Comparison of ENCODE assay signal across 8 mouse cellular contexts in the genomic region with DNA sequence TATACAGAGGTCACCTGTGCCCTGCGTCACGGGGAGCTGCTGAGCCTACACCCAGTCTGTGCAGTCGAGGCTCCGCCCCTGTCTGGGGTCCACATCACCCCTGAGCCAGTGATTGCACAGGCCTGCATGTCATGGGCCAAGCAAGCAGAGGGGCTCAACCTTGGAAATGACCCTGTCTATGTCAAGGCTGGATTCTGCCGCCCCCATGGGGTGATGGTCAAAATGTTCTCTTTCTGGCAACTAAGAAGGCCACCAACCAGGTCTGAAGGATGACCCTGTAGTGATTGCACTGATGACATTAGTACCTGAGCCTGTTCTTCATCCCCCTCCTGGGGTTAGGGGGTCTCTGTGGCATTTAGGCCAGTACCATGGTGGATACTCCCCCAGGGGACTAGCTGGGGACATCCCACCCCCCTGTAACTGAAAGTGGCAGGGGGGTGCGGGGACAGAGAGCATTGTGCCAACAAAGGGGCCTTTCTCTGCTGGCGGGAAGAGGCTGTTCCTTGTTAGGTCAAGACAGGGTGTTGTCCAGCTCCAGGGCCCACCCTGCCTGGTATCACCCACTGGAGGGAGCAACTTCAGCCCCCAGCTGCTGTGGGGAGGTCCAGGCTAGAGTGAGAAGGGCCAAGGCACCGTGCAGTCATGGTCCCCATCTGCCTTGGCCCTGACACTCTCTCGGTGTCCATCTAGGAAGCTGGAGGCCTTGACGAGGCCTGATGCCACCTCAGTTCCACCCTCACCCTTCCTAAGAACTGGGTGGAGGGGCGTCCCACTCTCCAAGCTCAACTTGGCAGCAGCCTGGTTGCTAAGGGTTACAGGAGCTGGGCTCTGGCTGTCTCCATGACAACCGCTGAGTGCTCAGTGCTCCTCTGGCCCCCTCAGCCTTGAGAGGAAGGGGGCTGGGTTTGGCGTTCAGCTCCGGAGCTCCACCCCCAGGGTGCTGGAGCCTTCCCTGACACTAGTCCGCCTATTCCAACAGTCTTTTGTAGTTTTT. TPM values are rescaled to one million over a fixed set of nuclear protein-coding genes. Genes with fewer than 3 reads are reported as not detected.
A peak's percentile ranks its signal among the peaks of the same experiment; 100 is the strongest.
DNase-seq lines count a peak whose midpoint lies in the region; ATAC-seq and TF ChIP-seq lines count a peak whose summit lies in the region.

No protein-coding gene starts in this region.

- H3K4me1 ChIP-seq in lung, embryonic 15.5 days = peaks cover 27% of the 10 kb centered on the region
- peaks cover 13% of the 10 kb centered on the region for H3K4me1 ChIP-seq in stomach, embryonic 14.5 days (ENCODE audit: control insufficient read depth, insufficient read depth, low read length)

- H3K36me3 ChIP-seq in lung, embryonic 15.5 days = peaks cover 20% of the 10 kb centered on the region
- H3K36me3 ChIP-seq in stomach, embryonic 14.5 days (ENCODE audit: control insufficient read depth, insufficient read depth, low read length) = peaks cover 16% of the 10 kb centered on the region

- no peak for TF ChIP-seq CTCF in layer of hippocampus, adult 2 months (conservative IDR thresholded peaks at IDR 0.05)

- ATAC-seq in lung, embryonic 15.5 days (ENCODE audit: borderline replicate concordance, extremely low read depth, low FRiP score, low TSS enrichment) = peak; percentile 76
- ATAC-seq in stomach, embryonic 14.5 days (ENCODE audit: insufficient number of reproducible peaks, insufficient read depth, low FRiP score, low read depth) = peak; percentile 51; the same call in 1 of the 2 replicates

- H3K9me3 ChIP-seq in lung, embryonic 15.5 days = no peaks in the 10 kb centered on the region
- H3K9me3 ChIP-seq in stomach, embryonic 14.5 days (ENCODE audit: control insufficient read depth, low read depth, low read length) = no peaks in the 10 kb centered on the region

- no peaks in the 10 kb centered on the region for H3K27me3 ChIP-seq in lung, embryonic 15.5 days
- no peaks in the 10 kb centered on the region for H3K27me3 ChIP-seq in stomach, embryonic 14.5 days (ENCODE audit: control insufficient read depth, insufficient read depth, low read length)

- no peak overlapping the region for H3K27ac ChIP-seq in lung, embryonic 15.5 days
- peak overlapping the region; percentile 99 for H3K27ac ChIP-seq in layer of hippocampus, adult 2 months
- peak overlapping the region; percentile 44; the same call in 1 of the 2 replicates for H3K27ac ChIP-seq in stomach, embryonic 14.5 days (ENCODE audit: low read length)

- no peak overlapping the region for H3K9ac ChIP-seq in lung, embryonic 15.5 days
- H3K9ac ChIP-seq in stomach, embryonic 14.5 days (replicated peaks; ENCODE audit: low read depth, low read length) = peak overlapping the region; percentile 45; the same call in 1 of the 2 replicates

- DNase-seq in lung, postnatal 36 days = no peak
- peak; percentile 60 for DNase-seq in cerebellum, adult 9-10 months
- peak; percentile 91 to 93 for DNase-seq in frontal cortex, adult 2 months (ENCODE audit: extremely low spot score in 1 of 2, low spot score in 1 of 2)
- DNase-seq in layer of hippocampus, adult 2 months (ENCODE audit: low spot score in 2 of 2) = peak; percentile 89 to 96
- DNase-seq in lung, postnatal 14 days = peak; percentile 31
- no peak for DNase-seq in spleen, postnatal 10 days (ENCODE audit: low spot score in 2 of 2)

- WGBS in lung, embryonic 15.5 days = 13% methylated on average over 15 of the region's 15 CpGs
- WGBS in stomach, embryonic 14.5 days = 12% methylated on average over 15 of the region's 15 CpGs

- H3K4me3 ChIP-seq in lung, embryonic 15.5 days = peak overlapping the region; percentile 48
- H3K4me3 ChIP-seq in layer of hippocampus, adult 2 months = peak overlapping the region; percentile 91
- H3K4me3 ChIP-seq in stomach, embryonic 14.5 days (ENCODE audit: low read depth, low read length) = peak overlapping the region; percentile 55

- peak overlapping the region; percentile 84 for H3K4me2 ChIP-seq in lung, embryonic 15.5 days
- peak overlapping the region; percentile 74 for H3K4me2 ChIP-seq in stomach, embryonic 14.5 days (replicated peaks; ENCODE audit: low read depth, low read length)

RNA-seq across cellular contexts. Expression of a gene that starts 1.2 kb away (rescaled TPM):
- polyA plus RNA-seq in lung, embryonic 15.5 days (2015; fragmentation: Nextera tagmentation; extraction: Ambion mirVana) = 3.1 and 3.3 TPM in 2 replicates
- 86.7 and 86.9 TPM in 2 replicates for polyA plus RNA-seq in frontal cortex, adult 2 months (2012; rRNA removed)
- total RNA-seq in layer of hippocampus, adult 2 months (2021) = 100 to 1,000 TPM; 110 to 113 TPM
- polyA plus RNA-seq in stomach, embryonic 14.5 days (2014; fragmentation: Nextera tagmentation; extraction: Ambion mirVana) = 5.4 and 5.7 TPM in 2 replicates

RNA-seq across cellular contexts. Expression of a gene that starts 12.8 kb away (rescaled TPM):
- 1.0 TPM in 2 replicates for polyA plus RNA-seq in lung, embryonic 15.5 days (2015; fragmentation: Nextera tagmentation; extraction: Ambion mirVana)
- polyA plus RNA-seq in frontal cortex, adult 2 months (2012; rRNA removed) = 34.8 and 63.7 TPM in 2 replicates
- total RNA-seq in layer of hippocampus, adult 2 months (2021) = 10 to 100 TPM; 12.1 to 14.4 TPM
- polyA plus RNA-seq in stomach, embryonic 14.5 days (2014; fragmentation: Nextera tagmentation; extraction: Ambion mirVana) = 0.35 and 1.6 TPM in 2 replicates

RNA-seq across cellular contexts. Expression of a gene that starts 14.5 kb away (rescaled TPM):
- 332 and 336 TPM in 2 replicates for polyA plus RNA-seq in lung, embryonic 15.5 days (2015; fragmentation: Nextera tagmentation; extraction: Ambion mirVana)
- 252 and 259 TPM in 2 replicates for polyA plus RNA-seq in frontal cortex, adult 2 months (2012; rRNA removed)
- 100 to 1,000 TPM; 139 to 157 TPM for total RNA-seq in layer of hippocampus, adult 2 months (2021)
- 320 and 341 TPM in 2 replicates for polyA plus RNA-seq in stomach, embryonic 14.5 days (2014; fragmentation: Nextera tagmentation; extraction: Ambion mirVana)

RNA-seq across cellular contexts. Expression of a gene that starts 14.5 kb away (rescaled TPM):
- 46.0 and 48.0 TPM in 2 replicates for polyA plus RNA-seq in lung, embryonic 15.5 days (2015; fragmentation: Nextera tagmentation; extraction: Ambion mirVana)
- 48.6 and 51.7 TPM in 2 replicates for polyA plus RNA-seq in frontal cortex, adult 2 months (2012; rRNA removed)
- 10 to 100 TPM; 45.5 to 52.1 TPM for total RNA-seq in layer of hippocampus, adult 2 months (2021)
- polyA plus RNA-seq in stomach, embryonic 14.5 days (2014; fragmentation: Nextera tagmentation; extraction: Ambion mirVana) = 44.3 and 45.0 TPM in 2 replicates

RNA-seq across cellular contexts. Expression of a gene that starts 34.2 kb away (rescaled TPM):
- 70.4 and 73.0 TPM in 2 replicates for polyA plus RNA-seq in lung, embryonic 15.5 days (2015; fragmentation: Nextera tagmentation; extraction: Ambion mirVana)
- 18.2 and 18.5 TPM in 2 replicates for polyA plus RNA-seq in frontal cortex, adult 2 months (2012; rRNA removed)
- total RNA-seq in layer of hippocampus, adult 2 months (2021) = 10 to 100 TPM; 87.7 to 90.5 TPM
- polyA plus RNA-seq in stomach, embryonic 14.5 days (2014; fragmentation: Nextera tagmentation; extraction: Ambion mirVana) = 30.8 and 33.7 TPM in 2 replicates

Comparison
In these comparisons a context has a peak if more than half of its experiments do, and no peak if none do; other contexts are left out.
1. DNase-seq: peak in cerebellum, adult 9-10 months (single experiment), frontal cortex, adult 2 months (2 of 2), layer of hippocampus, adult 2 months (2 of 2) and lung, postnatal 14 days (single experiment); none in lung, postnatal 36 days (single experiment) and spleen, postnatal 10 days (0 of 2).
2. RNA of a gene that starts 1.2 kb away (polyA plus RNA-seq): 86.7 to 86.9 TPM in frontal cortex, adult 2 months; 5.4 to 5.7 TPM in stomach, embryonic 14.5 days and 3.1 to 3.3 TPM in lung, embryonic 15.5 days; every median in the first group is over 10 times any median in the second.
3. RNA of a gene that starts 12.8 kb away (polyA plus RNA-seq): 34.8 to 63.7 TPM in frontal cortex, adult 2 months; 1.0 TPM in lung, embryonic 15.5 days and 0.35 to 1.6 TPM in stomach, embryonic 14.5 days; every median in the first group is over 10 times any median in the second.
4. Peak in every context shown above with its lines, with median percentiles within 50 percentile points of each other: H3K4me3 ChIP-seq.